Mouse (Mus musculus) thymus, postnatal 0 days (tissue): ENCODE results near the gene Fam155a. TPM values are rescaled to one million over a fixed set of nuclear protein-coding genes. Genes with fewer than 3 reads are reported as not detected.

Experiments used
- DNase-seq: peaks from one replicate; pipeline ENCODE4 v3.0.0-alpha.2; 2015; ENCODE audit warnings: low spot score
- polyA plus RNA-seq: library from polyadenylated mRNA; unstranded; fragments of >200 nt; fragmentation: Nextera tagmentation; extraction: Ambion mirVana; gene quantifications from 2 replicates; pipeline ENCODE4 v1.2.1, GENCODE M21; 2015

Gene Fam155a
- polyA plus RNA-seq, 1 experiment from 2014 or later, result 0.13 TPM

- no peak for DNase-seq
Measured at GRCm38 (mm10) chr8:9493557-9494224, 277.3 kb downstream of the Fam155a start.

GRCm38 (mm10) chr8:9482565-9482964 is 288.4 kb downstream of the Fam155a start:
- no peak for DNase-seq

GRCm38 (mm10) chr8:9471290-9471689 is 299.7 kb downstream of the Fam155a start:
- no peak for DNase-seq

- DNase-seq, result no peak
Measured at GRCm38 (mm10) chr8:9470114-9470513, 300.8 kb downstream of the Fam155a start.

GRCm38 (mm10) chr8:9461111-9461510 is 309.9 kb downstream of the Fam155a start:
- no peak for DNase-seq

GRCm38 (mm10) chr8:9460707-9461106 is 310.3 kb downstream of the Fam155a start:
- no peak for DNase-seq

- DNase-seq, result no peak
Measured at GRCm38 (mm10) chr8:9458614-9459013, 312.3 kb downstream of the Fam155a start.

- DNase-seq, result no peak
Measured at GRCm38 (mm10) chr8:9455138-9455537, 315.8 kb downstream of the Fam155a start.

- no peak for DNase-seq
Measured at GRCm38 (mm10) chr8:9453742-9454141, 317.2 kb downstream of the Fam155a start.

- DNase-seq, result peak; percentile 7
Measured at GRCm38 (mm10) chr8:9451543-9451942, 319.4 kb downstream of the Fam155a start.

GRCm38 (mm10) chr8:9448613-9449012 is 322.3 kb downstream of the Fam155a start:
- DNase-seq, result no peak

GRCm38 (mm10) chr8:9437822-9438221 is 333.1 kb downstream of the Fam155a start:
- no peak for DNase-seq

GRCm38 (mm10) chr8:9435501-9435900 is 335.5 kb downstream of the Fam155a start:
- DNase-seq, result no peak

- no peak for DNase-seq
Measured at GRCm38 (mm10) chr8:9432635-9433372, 338.2 kb downstream of the Fam155a start.

GRCm38 (mm10) chr8:9428846-9429245 is 342.1 kb downstream of the Fam155a start:
- DNase-seq, result no peak

GRCm38 (mm10) chr8:9424069-9424468 is 346.9 kb downstream of the Fam155a start:
- DNase-seq, result no peak

GRCm38 (mm10) chr8:9423590-9423989 is 347.4 kb downstream of the Fam155a start:
- DNase-seq, result no peak

GRCm38 (mm10) chr8:9423184-9423583 is 347.8 kb downstream of the Fam155a start:
- DNase-seq, result no peak

GRCm38 (mm10) chr8:9418856-9419800 is 351.8 kb downstream of the Fam155a start:
- DNase-seq, result no peak

- no peak for DNase-seq
Measured at GRCm38 (mm10) chr8:9416189-9416588, 354.8 kb downstream of the Fam155a start.

GRCm38 (mm10) chr8:9408480-9408879 is 362.5 kb downstream of the Fam155a start:
- peak; percentile 2 for DNase-seq

- DNase-seq, result no peak
Measured at GRCm38 (mm10) chr8:9406204-9406603, 364.8 kb downstream of the Fam155a start.
